Mouse (Mus musculus) forebrain, embryonic 16.5 days (tissue): ENCODE measurements around the gene Proca1. TPM values are rescaled to one million over a fixed set of nuclear protein-coding genes. Genes with fewer than 3 reads are reported as not detected.

Experiments used
- ATAC-seq: fragments of 200-750 bp; cut with Nextera tagmentation; 2 replicates; pipeline ENCODE4 v1.8.0; 2017; ENCODE audit warnings: mild to moderate bottlenecking, moderate library complexity
- H3K27ac ChIP-seq: fragments of 300-500 bp; sonication (generic); 2 replicates; pipeline ENCODE4 v1.5.1; 2014; ENCODE audit warnings: low read length, control low read depth
- H3K27me3 ChIP-seq: fragments of 300-500 bp; sonication (generic); replicated peaks from 2 replicates; pipeline ENCODE4 v1.6.1; 2014; ENCODE audit warnings: low read length; ENCODE audit not compliant: control insufficient read depth, insufficient read depth
- H3K36me3 ChIP-seq: fragments of 300-500 bp; sonication (generic); 2 replicates; pipeline ENCODE4 v1.6.1; 2014; ENCODE audit not compliant: control insufficient read depth, insufficient read depth
- H3K4me1 ChIP-seq: fragments of 300-500 bp; sonication (generic); replicated peaks from 2 replicates; pipeline ENCODE4 v1.6.1; 2014; ENCODE audit warnings: low read length; ENCODE audit not compliant: control insufficient read depth, insufficient read depth
- H3K4me2 ChIP-seq: fragments of 300-500 bp; sonication (generic); 2 replicates; pipeline ENCODE4 v1.6.1; 2014; ENCODE audit warnings: mild to moderate bottlenecking, low read length, control low read depth
- H3K4me3 ChIP-seq: fragments of 300-500 bp; sonication (generic); replicated peaks from 2 replicates; pipeline ENCODE4 v1.5.1; 2014; ENCODE audit warnings: mild to moderate bottlenecking, low read length, control low read depth
- H3K9ac ChIP-seq: fragments of 300-500 bp; sonication (generic); replicated peaks from 2 replicates; pipeline ENCODE4 v1.6.1; 2014; ENCODE audit warnings: low read depth, low read length, control low read depth
- H3K9me3 ChIP-seq: fragments of 300-500 bp; sonication (generic); 2 replicates; pipeline ENCODE4 v1.6.1; 2016; ENCODE audit warnings: low read length; ENCODE audit not compliant: control insufficient read depth
- WGBS: fragments of 180-500 bp; shearing (Covaris S2); extraction: QIAGEN DNeasy Blood & Tissue Kit; methylation state at CpG from one replicate; pipeline ENCODE4 v1.1.7; 2014; 5-methylcytosine and 5-hydroxymethylcytosine counted together
- polyA plus RNA-seq: library from polyadenylated mRNA; unstranded; fragments of >200 nt; fragmentation: Nextera tagmentation; extraction: Ambion mirVana; gene quantifications from 2 replicates; pipeline ENCODE4 v1.2.1, GENCODE M21; 2015

Gene Proca1
- polyA plus RNA-seq, 1 experiment from 2014 or later, result 3.0 TPM

GRCm38 (mm10) chr11:78205361-78206206, 12.4 kb downstream of the Proca1 start:
- H3K9ac ChIP-seq, result no peak overlapping the region
- no peak overlapping the region for H3K4me3 ChIP-seq
- H3K9me3 ChIP-seq, result no peaks in the 10 kb centered on the region
- no peaks in the 10 kb centered on the region for H3K4me1 ChIP-seq
- H3K4me2 ChIP-seq, result no peak overlapping the region
- no peaks in the 10 kb centered on the region for H3K27me3 ChIP-seq
- WGBS, result 56% methylated on average over 13 of the region's 13 CpGs
- ATAC-seq, result no peak
- H3K36me3 ChIP-seq, result peaks cover 25% of the 10 kb centered on the region
- no peak overlapping the region for H3K27ac ChIP-seq

- no peak overlapping the region for H3K4me2 ChIP-seq
- H3K27ac ChIP-seq, result no peak overlapping the region
- WGBS, result 93% methylated on average over 7 of the region's 7 CpGs
- no peak for ATAC-seq
- H3K9ac ChIP-seq, result no peak overlapping the region
- H3K9me3 ChIP-seq, result no peaks in the 10 kb centered on the region
- no peak overlapping the region for H3K4me3 ChIP-seq
- H3K36me3 ChIP-seq, result peaks cover 31% of the 10 kb centered on the region
- no peaks in the 10 kb centered on the region for H3K4me1 ChIP-seq
- no peaks in the 10 kb centered on the region for H3K27me3 ChIP-seq
Observed at GRCm38 (mm10) chr11:78207190-78207589, 14.0 kb downstream of the Proca1 start.

GRCm38 (mm10) chr11:78209886-78210285, 16.7 kb downstream of the Proca1 start:
- Histone ChIP-seq H3K9me3 (no peaks in the 10 kb centered on the region), H3K4me2 (no peak overlapping the region), H3K4me3 (no peak overlapping the region), H3K36me3 (peaks cover 45% of the 10 kb centered on the region), H3K9ac (no peak overlapping the region), H3K4me1 (no peaks in the 10 kb centered on the region), H3K27me3 (no peaks in the 10 kb centered on the region), H3K27ac (no peak overlapping the region)
- WGBS, result 96% methylated on average over 6 of the region's 6 CpGs
- no peak for ATAC-seq

- H3K27ac ChIP-seq, result no peak overlapping the region
- no peak for ATAC-seq
- no peak overlapping the region for H3K9ac ChIP-seq
- 86% methylated on average over 7 of the region's 7 CpGs for WGBS
- no peaks in the 10 kb centered on the region for H3K4me1 ChIP-seq
- H3K9me3 ChIP-seq, result no peaks in the 10 kb centered on the region
- H3K36me3 ChIP-seq, result peaks cover 46% of the 10 kb centered on the region
- H3K4me2 ChIP-seq, result no peak overlapping the region
- H3K27me3 ChIP-seq, result no peaks in the 10 kb centered on the region
- H3K4me3 ChIP-seq, result no peak overlapping the region
Observed at GRCm38 (mm10) chr11:78210615-78211014, 17.4 kb downstream of the Proca1 start.

GRCm38 (mm10) chr11:78211513-78211912, 18.3 kb downstream of the Proca1 start:
- WGBS, result 95% methylated on average over 5 of the region's 5 CpGs
- Histone ChIP-seq H3K4me2 (no peak overlapping the region), H3K36me3 (peaks cover 49% of the 10 kb centered on the region), H3K4me1 (no peaks in the 10 kb centered on the region), H3K27me3 (no peaks in the 10 kb centered on the region), H3K27ac (no peak overlapping the region), H3K9me3 (no peaks in the 10 kb centered on the region), H3K4me3 (no peak overlapping the region), H3K9ac (no peak overlapping the region)
- ATAC-seq, result no peak

GRCm38 (mm10) chr11:78213086-78213817, 20.1 kb downstream of the Proca1 start:
- no peaks in the 10 kb centered on the region for H3K27me3 ChIP-seq
- H3K36me3 ChIP-seq, result peaks cover 43% of the 10 kb centered on the region
- no peak overlapping the region for H3K9ac ChIP-seq
- no peak overlapping the region for H3K4me2 ChIP-seq
- ATAC-seq, result no peak
- H3K4me3 ChIP-seq, result no peak overlapping the region
- no peaks in the 10 kb centered on the region for H3K4me1 ChIP-seq
- no peak overlapping the region for H3K27ac ChIP-seq
- 93% methylated on average over 14 of the region's 14 CpGs for WGBS
- H3K9me3 ChIP-seq, result no peaks in the 10 kb centered on the region

GRCm38 (mm10) chr11:78215709-78216317, 22.6 kb downstream of the Proca1 start:
- no peak overlapping the region for H3K9ac ChIP-seq
- no peak for ATAC-seq
- H3K9me3 ChIP-seq, result no peaks in the 10 kb centered on the region
- no peaks in the 10 kb centered on the region for H3K27me3 ChIP-seq
- no peak overlapping the region for H3K4me2 ChIP-seq
- H3K27ac ChIP-seq, result no peak overlapping the region
- no peak overlapping the region for H3K4me3 ChIP-seq
- no peaks in the 10 kb centered on the region for H3K4me1 ChIP-seq
- H3K36me3 ChIP-seq, result peaks cover 57% of the 10 kb centered on the region
- 86% methylated on average over 11 of the region's 11 CpGs for WGBS

GRCm38 (mm10) chr11:78223586-78223985, 30.4 kb downstream of the Proca1 start:
- no peak overlapping the region for H3K27ac ChIP-seq
- H3K9ac ChIP-seq, result no peak overlapping the region
- WGBS, result 91% methylated on average over 4 of the region's 4 CpGs
- H3K4me3 ChIP-seq, result no peak overlapping the region
- peaks cover 67% of the 10 kb centered on the region for H3K36me3 ChIP-seq
- H3K4me1 ChIP-seq, result no peaks in the 10 kb centered on the region
- H3K27me3 ChIP-seq, result no peaks in the 10 kb centered on the region
- no peak for ATAC-seq
- H3K4me2 ChIP-seq, result no peak overlapping the region
- H3K9me3 ChIP-seq, result no peaks in the 10 kb centered on the region

- ATAC-seq, result no peak
- Histone ChIP-seq H3K27ac (no peak overlapping the region), H3K4me1 (no peaks in the 10 kb centered on the region), H3K9me3 (no peaks in the 10 kb centered on the region), H3K27me3 (no peaks in the 10 kb centered on the region), H3K36me3 (peaks cover 59% of the 10 kb centered on the region), H3K9ac (no peak overlapping the region), H3K4me2 (no peak overlapping the region), H3K4me3 (no peak overlapping the region)
- WGBS, result 95% methylated on average over 6 of the region's 6 CpGs
Observed at GRCm38 (mm10) chr11:78231518-78231917, 38.3 kb downstream of the Proca1 start.
